Mouse (Mus musculus) embryonic facial prominence, embryonic 13.5 days (tissue): Measurements from ENCODE around the gene Erich3. TPM values are rescaled to one million over a fixed set of nuclear protein-coding genes. Genes with fewer than 3 reads are reported as not detected.

Experiments
- ATAC-seq: fragments of 200-750 bp; cut with Nextera tagmentation; 2 replicates; pipeline ENCODE4 v1.8.0; 2017; ENCODE audit warnings: low read depth; ENCODE audit not compliant: insufficient number of reproducible peaks, insufficient read depth, low FRiP score, low TSS enrichment
- H3K27ac ChIP-seq: fragments of 300-500 bp; sonication (generic); 2 replicates; pipeline ENCODE4 v1.5.1; 2015; ENCODE audit warnings: moderate library complexity, mild to moderate bottlenecking, inconsistent platforms
- H3K27me3 ChIP-seq: fragments of 300-500 bp; sonication (generic); 2 replicates; pipeline ENCODE4 v1.6.1; 2015; ENCODE audit warnings: mild to moderate bottlenecking, inconsistent platforms
- H3K36me3 ChIP-seq: fragments of 300-500 bp; sonication (generic); 2 replicates; pipeline ENCODE4 v1.6.1; 2015; ENCODE audit warnings: mild to moderate bottlenecking, inconsistent platforms
- H3K4me1 ChIP-seq: fragments of 300-500 bp; sonication (generic); 2 replicates; pipeline ENCODE4 v1.6.1; 2015; ENCODE audit warnings: inconsistent platforms
- H3K4me2 ChIP-seq: fragments of 300-500 bp; sonication (generic); 2 replicates; pipeline ENCODE4 v1.6.1; 2015; ENCODE audit warnings: moderate library complexity, mild to moderate bottlenecking, inconsistent platforms
- H3K4me3 ChIP-seq: fragments of 300-500 bp; sonication (generic); 2 replicates; pipeline ENCODE4 v1.5.1; 2015; ENCODE audit warnings: mild to moderate bottlenecking, inconsistent platforms
- H3K9ac ChIP-seq: fragments of 300-500 bp; sonication (generic); 2 replicates; pipeline ENCODE4 v1.6.1; 2015; ENCODE audit warnings: mild to moderate bottlenecking, inconsistent platforms
- H3K9me3 ChIP-seq: fragments of 300-500 bp; sonication (generic); 2 replicates; pipeline ENCODE4 v1.6.1; 2016; ENCODE audit warnings: inconsistent platforms
- WGBS: fragments of 180-500 bp; shearing (Covaris S2); methylation state at CpG from one replicate; pipeline ENCODE4 v1.1.7; 2015; ENCODE audit warnings: mixed read lengths; 5-methylcytosine and 5-hydroxymethylcytosine counted together
- polyA plus RNA-seq: library from polyadenylated mRNA; unstranded; fragments of >200 nt; fragmentation: Nextera tagmentation; extraction: Ambion mirVana; gene quantifications from 2 replicates; pipeline ENCODE4 v1.2.1, GENCODE M21; 2015

Gene Erich3
- polyA plus RNA-seq, 1 experiment from 2014 or later = 0.06 TPM

DNA sequence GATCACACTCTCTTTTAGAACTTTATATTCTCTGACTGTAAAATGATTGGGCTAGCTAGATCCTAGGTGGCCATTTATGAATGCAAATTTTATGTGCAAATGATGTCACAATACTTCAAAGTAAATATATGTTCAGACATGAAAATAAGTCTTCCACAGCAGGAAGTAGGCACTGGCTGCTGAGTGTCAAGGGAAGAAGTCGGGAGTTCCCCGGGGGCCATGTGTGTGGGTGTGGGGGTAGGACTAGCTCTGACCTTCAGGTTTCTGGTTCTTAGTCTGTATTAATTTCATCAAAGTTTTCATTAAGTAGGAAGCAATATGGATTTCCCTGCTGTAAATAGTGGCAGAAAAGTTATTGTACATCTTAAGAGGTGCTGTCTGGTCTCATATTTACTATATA, 20.0 kb downstream of the Erich3 start:
- Histone ChIP-seq H3K27ac (no peak overlapping the region), H3K27me3 (no peaks in the 10 kb centered on the region)
- WGBS = 89% methylated on average over 2 of the region's 2 CpGs

DNA sequence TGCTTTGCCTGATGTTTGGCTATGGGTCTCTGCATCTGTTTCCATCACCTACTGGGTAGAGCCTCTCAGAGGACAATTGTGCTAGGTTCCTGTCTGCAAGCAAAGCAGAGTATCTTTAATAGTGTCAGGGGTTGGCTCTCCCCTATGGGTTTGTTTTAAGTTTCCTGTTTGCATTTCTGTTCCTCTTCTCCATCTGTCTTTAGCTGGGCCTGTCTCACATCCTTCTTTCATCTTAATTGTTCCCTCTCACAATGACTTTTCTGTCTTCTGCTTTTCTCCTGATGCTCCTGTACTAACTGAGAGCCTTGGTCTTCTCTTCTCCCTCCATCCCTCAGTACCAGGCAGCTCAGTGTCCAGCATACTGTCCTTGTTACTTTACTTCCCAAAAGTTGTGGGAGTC, 26.6 kb downstream of the Erich3 start:
- Histone ChIP-seq H3K4me1 (peaks cover 9% of the 10 kb centered on the region; the same call in 1 of the 2 replicates), H3K36me3 (no peaks in the 10 kb centered on the region), H3K4me3 (no peak overlapping the region), H3K9ac (no peak overlapping the region), H3K4me2 (no peak overlapping the region), H3K27me3 (peaks cover 3% of the 10 kb centered on the region), H3K27ac (no peak overlapping the region), H3K9me3 (no peaks in the 10 kb centered on the region)
- no peak for ATAC-seq

More for the DNA sequence above, 20.0 kb downstream of the Erich3 start:
- H3K9me3 ChIP-seq = no peaks in the 10 kb centered on the region
- no peak overlapping the region for H3K4me2 ChIP-seq
- H3K4me3 ChIP-seq = no peak overlapping the region
- H3K9ac ChIP-seq = no peak overlapping the region
- no peak for ATAC-seq
- H3K4me1 ChIP-seq = no peaks in the 10 kb centered on the region
- H3K36me3 ChIP-seq = no peaks in the 10 kb centered on the region

DNA sequence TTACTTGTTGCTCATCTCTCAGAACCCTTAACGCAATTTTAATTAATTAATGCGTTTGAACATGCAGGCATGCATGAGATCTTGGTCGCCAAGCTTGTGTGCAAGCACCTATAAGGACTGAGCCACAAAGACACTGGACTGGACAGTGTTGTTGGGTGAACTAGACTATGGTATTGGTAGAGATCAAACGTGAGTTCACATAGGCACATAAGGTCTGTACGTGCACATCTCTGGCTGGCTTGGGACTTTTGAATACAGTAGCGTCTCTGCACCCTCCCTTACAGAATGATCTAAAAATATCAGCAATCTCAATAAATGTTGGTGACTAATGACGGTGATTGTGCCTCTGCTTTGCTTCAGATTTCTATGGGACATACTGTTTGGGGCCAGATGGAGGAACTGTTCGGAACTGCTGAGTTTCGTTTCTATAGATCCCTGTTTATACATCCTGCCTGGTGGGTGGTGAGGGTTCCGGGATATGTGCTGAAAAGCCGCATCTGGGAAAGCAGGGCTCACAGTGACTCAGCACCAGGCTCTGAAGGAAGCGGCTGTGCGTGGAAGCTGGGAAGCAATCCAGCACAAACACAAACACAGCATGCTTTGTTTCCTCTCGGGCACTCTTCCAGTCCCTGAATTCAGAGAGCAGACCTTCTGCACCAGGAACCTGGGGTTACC, 28.4 kb downstream of the Erich3 start:
- peaks cover 4% of the 10 kb centered on the region for H3K27me3 ChIP-seq
- ATAC-seq = peak; percentile 81; the same call in 1 of the 2 replicates
- no peak overlapping the region for H3K27ac ChIP-seq
- H3K9ac ChIP-seq = no peak overlapping the region
- no peaks in the 10 kb centered on the region for H3K9me3 ChIP-seq
- no peak overlapping the region for H3K4me3 ChIP-seq
- no peaks in the 10 kb centered on the region for H3K36me3 ChIP-seq
- WGBS = 48% methylated on average over 14 of the region's 14 CpGs
- H3K4me2 ChIP-seq = peak overlapping the region; percentile 21
- H3K4me1 ChIP-seq = peaks cover 9% of the 10 kb centered on the region; the same call in 1 of the 2 replicates

DNA sequence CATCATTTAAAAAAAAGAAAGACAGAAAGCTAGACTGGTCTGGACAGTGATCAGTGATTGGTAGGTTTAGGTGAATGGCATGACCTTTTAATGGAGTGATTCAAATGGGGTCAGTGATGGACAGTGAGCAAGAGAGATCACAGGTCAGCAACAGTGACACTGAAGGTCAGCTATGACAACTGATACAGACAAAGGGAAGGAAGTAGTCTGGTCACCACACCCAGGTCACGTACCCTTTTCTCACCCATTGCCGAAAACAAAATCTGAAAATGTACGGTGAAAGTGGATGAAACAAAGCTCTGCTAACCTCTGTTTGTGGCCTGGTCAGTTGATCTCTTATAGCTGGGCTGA, 28.9 kb downstream of the Erich3 start:
- Histone ChIP-seq H3K9ac (no peak overlapping the region), H3K4me3 (no peak overlapping the region), H3K36me3 (no peaks in the 10 kb centered on the region), H3K9me3 (no peaks in the 10 kb centered on the region), H3K4me2 (peak overlapping the region; percentile 21; the same call in 1 of the 2 replicates), H3K27ac (no peak overlapping the region), H3K27me3 (peaks cover 4% of the 10 kb centered on the region), H3K4me1 (peaks cover 9% of the 10 kb centered on the region; the same call in 1 of the 2 replicates)
- 58% methylated on average over 3 of the region's 3 CpGs for WGBS
- ATAC-seq = 0 out of 2 replicates have a peak, but pooled peaks have one; percentile 44

DNA sequence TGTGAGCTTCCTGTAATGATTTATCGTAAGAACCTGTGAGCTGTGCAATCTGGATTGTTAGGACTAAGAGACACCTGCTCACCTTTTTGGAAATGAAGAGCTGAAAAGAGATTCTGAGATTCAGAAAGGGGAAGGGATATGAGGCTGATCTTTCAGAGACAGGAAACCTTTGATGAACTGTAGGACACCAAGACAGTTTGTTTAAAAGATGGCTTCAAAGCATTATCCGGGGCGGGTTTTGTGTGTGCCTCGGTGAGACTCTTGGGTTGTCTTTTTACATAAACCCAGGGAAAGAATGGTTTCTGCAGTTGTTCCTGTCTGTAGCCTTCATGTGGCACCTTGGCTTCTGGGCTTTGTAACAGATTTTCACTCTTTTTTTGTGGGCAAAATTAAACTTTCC, 30.2 kb downstream of the Erich3 start:
- no peak overlapping the region for H3K9ac ChIP-seq
- no peak for ATAC-seq
- H3K27me3 ChIP-seq = peaks cover 4% of the 10 kb centered on the region
- no peaks in the 10 kb centered on the region for H3K36me3 ChIP-seq
- H3K4me2 ChIP-seq = no peak overlapping the region
- peaks cover 9% of the 10 kb centered on the region; the same call in 1 of the 2 replicates for H3K4me1 ChIP-seq
- 80% methylated on average over 4 of the region's 4 CpGs for WGBS
- H3K9me3 ChIP-seq = no peaks in the 10 kb centered on the region
- H3K27ac ChIP-seq = no peak overlapping the region
- no peak overlapping the region for H3K4me3 ChIP-seq

DNA sequence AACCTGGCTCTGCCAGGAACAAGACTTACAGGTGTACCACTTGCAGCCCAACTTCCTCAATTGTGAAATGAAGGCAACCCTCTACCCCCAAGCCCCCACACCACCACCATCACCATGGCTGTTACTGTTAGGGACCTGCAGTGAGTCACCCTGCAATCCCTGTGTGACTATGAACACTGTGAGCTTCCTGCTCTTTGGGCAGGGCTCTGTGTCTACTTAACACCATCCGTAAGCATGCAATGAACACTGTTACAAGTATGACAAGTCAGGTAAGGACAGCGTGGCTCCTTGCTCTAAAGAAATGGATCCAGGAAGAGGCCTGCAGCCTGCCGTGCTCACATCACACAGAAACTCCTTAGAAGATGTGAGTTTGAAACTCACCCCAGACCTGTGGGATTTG, 33.0 kb downstream of the Erich3 start:
- Histone ChIP-seq H3K9ac (no peak overlapping the region), H3K27ac (no peak overlapping the region), H3K4me2 (no peak overlapping the region), H3K36me3 (no peaks in the 10 kb centered on the region), H3K4me3 (no peak overlapping the region), H3K9me3 (no peaks in the 10 kb centered on the region), H3K4me1 (peaks cover 9% of the 10 kb centered on the region; the same call in 1 of the 2 replicates), H3K27me3 (peaks cover 4% of the 10 kb centered on the region; the same call in 1 of the 2 replicates)
- 85% methylated on average over 3 of the region's 3 CpGs for WGBS
- no peak for ATAC-seq

DNA sequence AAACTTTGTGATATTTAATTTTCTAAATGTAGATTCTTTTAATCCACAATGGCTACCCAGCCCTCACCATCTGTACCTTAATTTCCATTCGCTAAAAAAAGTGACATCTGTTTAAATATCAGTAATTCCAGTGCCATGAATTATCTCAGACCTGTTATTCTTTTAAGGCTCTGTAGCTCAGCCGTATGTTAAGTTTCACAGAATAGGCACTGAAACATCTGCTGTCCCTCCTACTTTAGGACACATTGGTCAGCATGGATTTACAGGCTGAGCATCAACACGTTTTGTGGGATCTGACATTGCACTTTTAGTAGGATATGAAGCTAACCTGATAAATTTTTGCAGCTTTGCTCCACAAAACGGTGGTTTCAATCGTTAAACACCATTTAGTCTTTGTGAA, 35.2 kb downstream of the Erich3 start:
- Histone ChIP-seq H3K36me3 (no peaks in the 10 kb centered on the region), H3K27me3 (peaks cover 4% of the 10 kb centered on the region; the same call in 1 of the 2 replicates), H3K9me3 (no peaks in the 10 kb centered on the region), H3K27ac (no peak overlapping the region), H3K4me1 (no peaks in the 10 kb centered on the region), H3K4me2 (no peak overlapping the region), H3K4me3 (no peak overlapping the region), H3K9ac (no peak overlapping the region)
- ATAC-seq = no peak
- 64% methylated on average over 5 of the region's 5 CpGs for WGBS

DNA sequence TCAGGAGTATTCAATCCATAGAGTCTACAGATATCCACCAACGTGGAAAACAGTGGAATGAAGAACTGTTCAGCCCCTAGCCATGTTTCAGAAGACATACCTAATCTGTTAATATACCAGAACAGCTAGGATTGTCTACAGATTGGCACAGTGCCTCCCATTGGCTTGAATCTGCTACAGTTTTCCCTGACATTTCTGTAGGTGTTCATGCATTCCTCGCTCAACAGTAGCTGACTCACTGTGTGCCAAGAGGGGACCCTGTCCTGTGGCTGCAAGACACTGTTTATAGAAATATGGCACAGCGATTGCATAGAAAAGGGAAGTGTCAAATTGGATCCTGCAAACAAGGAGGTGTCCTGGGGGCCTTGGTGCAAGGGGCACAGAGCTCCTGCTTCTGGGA, 36.6 kb downstream of the Erich3 start:
- Histone ChIP-seq H3K4me1 (no peaks in the 10 kb centered on the region), H3K9ac (no peak overlapping the region), H3K36me3 (no peaks in the 10 kb centered on the region), H3K4me2 (no peak overlapping the region), H3K9me3 (no peaks in the 10 kb centered on the region), H3K27ac (no peak overlapping the region), H3K4me3 (no peak overlapping the region), H3K27me3 (0 out of 2 replicates have a peak, but pooled peaks cover 1% of the 10 kb centered on the region)
- 77% methylated on average over 3 of the region's 3 CpGs for WGBS
- ATAC-seq = no peak

DNA sequence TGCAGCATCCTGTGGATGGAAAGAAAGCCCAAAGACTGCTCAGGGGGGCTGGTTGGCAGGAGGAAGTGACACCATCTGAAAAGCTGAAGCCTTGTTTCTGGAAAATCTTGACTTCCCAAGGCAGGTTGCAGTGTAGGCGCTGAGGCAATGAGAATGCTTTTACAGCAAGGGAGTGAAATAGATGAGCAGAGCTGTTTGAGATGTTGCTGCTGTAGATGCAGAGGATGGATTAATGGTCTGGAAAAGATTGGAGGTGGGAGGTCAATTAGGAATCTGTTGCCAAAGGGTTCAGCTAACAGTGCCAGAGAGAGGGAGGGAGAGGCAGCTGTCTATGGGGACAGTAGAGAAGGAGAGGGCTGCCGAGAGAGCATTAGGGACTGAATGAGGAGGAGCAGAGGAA, 37.1 kb downstream of the Erich3 start:
- ATAC-seq = no peak
- Histone ChIP-seq H3K9me3 (no peaks in the 10 kb centered on the region), H3K36me3 (no peaks in the 10 kb centered on the region), H3K27ac (no peak overlapping the region), H3K4me1 (no peaks in the 10 kb centered on the region), H3K4me2 (no peak overlapping the region), H3K4me3 (no peak overlapping the region), H3K9ac (no peak overlapping the region), H3K27me3 (no peaks in the 10 kb centered on the region)
- WGBS = 59% methylated on average over 2 of the region's 2 CpGs

DNA sequence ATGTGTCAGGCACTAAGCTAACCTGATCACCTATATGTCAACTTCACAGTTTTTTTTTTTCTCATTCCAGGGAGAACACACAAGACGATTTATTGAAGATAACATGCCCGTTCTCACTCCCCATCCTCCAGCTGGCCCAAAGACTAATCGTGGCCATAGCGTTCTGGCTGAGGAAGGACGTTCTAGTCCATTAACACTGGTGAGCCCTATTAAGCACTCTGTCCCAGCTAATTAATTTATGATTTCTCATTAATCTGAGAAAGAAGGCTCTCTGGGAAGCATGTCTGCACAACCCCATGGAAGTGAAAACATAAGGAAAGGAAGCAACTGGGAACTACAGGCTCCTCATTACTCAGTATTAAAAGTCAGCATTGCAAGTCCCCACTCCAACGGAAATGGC, 41.1 kb downstream of the Erich3 start:
- Histone ChIP-seq H3K27ac (no peak overlapping the region), H3K9ac (no peak overlapping the region), H3K4me1 (no peaks in the 10 kb centered on the region), H3K27me3 (no peaks in the 10 kb centered on the region), H3K9me3 (no peaks in the 10 kb centered on the region), H3K4me2 (no peak overlapping the region), H3K36me3 (no peaks in the 10 kb centered on the region), H3K4me3 (no peak overlapping the region)
- ATAC-seq = no peak
- 87% methylated on average over 6 of the region's 6 CpGs for WGBS

DNA sequence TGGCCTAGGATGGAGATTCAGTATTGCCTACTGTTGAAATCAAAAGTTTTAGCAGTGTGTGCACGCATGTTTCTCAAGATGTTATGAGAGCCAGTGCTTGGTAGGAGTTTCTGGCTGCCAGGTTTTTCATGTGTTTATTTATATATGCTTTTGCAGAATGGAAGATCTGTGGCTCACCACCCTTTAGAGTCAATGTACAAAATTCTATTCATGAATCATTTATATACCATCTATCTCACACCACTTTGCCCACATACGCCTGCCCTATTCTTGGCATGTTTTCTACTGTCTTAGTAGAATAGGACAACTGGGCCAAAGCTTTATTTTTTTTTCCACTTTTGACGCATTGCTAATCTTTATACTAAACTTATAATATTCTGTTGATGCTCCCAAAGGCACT, 44.5 kb downstream of the Erich3 start:
- H3K36me3 ChIP-seq = no peaks in the 10 kb centered on the region
- no peaks in the 10 kb centered on the region for H3K9me3 ChIP-seq
- H3K27ac ChIP-seq = no peak overlapping the region
- ATAC-seq = no peak
- no peaks in the 10 kb centered on the region for H3K4me1 ChIP-seq
- H3K4me3 ChIP-seq = no peak overlapping the region
- WGBS = 89% methylated on average over 3 of the region's 3 CpGs
- H3K4me2 ChIP-seq = no peak overlapping the region
- H3K27me3 ChIP-seq = no peaks in the 10 kb centered on the region
- no peak overlapping the region for H3K9ac ChIP-seq

DNA sequence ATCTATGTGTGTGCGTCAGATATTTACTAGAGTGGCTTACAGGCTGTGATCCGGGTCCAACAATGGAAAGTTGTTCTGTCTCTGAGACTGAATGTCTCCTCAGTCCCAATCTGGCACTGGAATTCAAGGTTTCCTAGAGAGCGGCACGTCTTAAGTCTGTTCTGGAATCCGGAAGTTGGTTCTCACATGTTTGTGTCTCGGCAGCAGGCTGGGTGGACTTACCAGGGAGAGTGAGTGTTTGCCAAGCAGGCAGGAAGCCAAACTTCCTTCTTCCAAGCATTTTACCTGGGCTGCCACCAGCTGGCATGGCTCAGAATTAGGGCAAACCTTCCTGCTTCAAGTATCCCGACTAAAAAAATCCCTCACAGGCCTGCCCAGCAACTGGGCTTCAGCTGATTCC, 59.5 kb downstream of the Erich3 start:
- no peak for ATAC-seq
- Histone ChIP-seq H3K9ac (no peak overlapping the region), H3K9me3 (no peaks in the 10 kb centered on the region), H3K36me3 (no peaks in the 10 kb centered on the region), H3K27me3 (no peaks in the 10 kb centered on the region), H3K4me2 (no peak overlapping the region), H3K4me1 (no peaks in the 10 kb centered on the region), H3K27ac (no peak overlapping the region), H3K4me3 (no peak overlapping the region)
- WGBS = 63% methylated on average over 7 of the region's 7 CpGs
